ENCODE assay signal across 8 mouse cellular contexts in the genomic region with DNA sequence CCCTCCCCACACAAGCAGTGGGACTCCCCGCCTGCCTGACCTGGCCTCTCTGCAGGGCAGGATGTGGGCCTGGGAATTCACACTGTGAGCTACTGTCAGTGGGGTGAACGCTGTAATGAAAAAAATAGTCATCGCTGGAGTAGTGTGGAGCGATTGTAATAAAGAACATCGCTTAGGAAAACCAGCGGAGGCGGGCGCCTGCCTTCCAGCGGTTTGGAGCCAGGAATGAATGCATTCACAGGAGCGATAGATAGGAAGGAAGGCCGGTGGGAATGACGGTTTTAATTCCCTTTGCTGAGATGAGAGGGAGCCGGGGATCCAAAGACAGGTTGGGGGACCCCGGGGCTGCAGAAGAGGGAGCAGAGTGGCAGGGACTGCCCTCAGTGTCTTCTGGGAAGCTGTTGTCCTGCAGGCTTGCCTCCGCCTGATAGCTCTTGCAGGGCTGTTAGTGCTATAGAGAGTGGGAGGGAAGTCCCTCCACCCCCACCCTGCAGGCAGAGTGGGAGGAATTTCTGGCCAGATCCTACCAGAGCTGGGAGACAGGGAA. TPM values are rescaled to one million over a fixed set of nuclear protein-coding genes. Genes with fewer than 3 reads are reported as not detected.
DNase-seq lines count a peak whose midpoint lies in the region; ATAC-seq and TF ChIP-seq lines count a peak whose summit lies in the region.

No protein-coding gene starts in this region.

- DNase-seq in kidney, adult 2 months: no peak
- peak; percentile 24 for DNase-seq in embryonic facial prominence, embryonic 14.5 days (ENCODE audit: low spot score)
- peak; percentile 22 for DNase-seq in heart, postnatal 4 days
- no peak for DNase-seq in ovary, postnatal 36 days (ENCODE audit: low spot score)
- DNase-seq in urinary bladder, adult 2 months (ENCODE audit: low spot score): no peak

- peak overlapping the region; percentile 42; the same call in 1 of the 2 replicates for H3K27ac ChIP-seq in kidney, embryonic 14.5 days (ENCODE audit: low read depth, low read length)
- H3K27ac ChIP-seq in kidney, adult 2 months (ENCODE audit: insufficient read depth, low read depth, low read length): no peak overlapping the region
- H3K27ac ChIP-seq in embryonic facial prominence, embryonic 14.5 days (replicated peaks; ENCODE audit: low read depth, low read length): no peak overlapping the region
- H3K27ac ChIP-seq in midbrain, embryonic 13.5 days: peak overlapping the region; percentile 54

- H3K27me3 ChIP-seq in kidney, embryonic 14.5 days (ENCODE audit: control insufficient read depth, insufficient read depth, low read length): no peaks in the 10 kb centered on the region
- no peaks in the 10 kb centered on the region for H3K27me3 ChIP-seq in kidney, adult 2 months (replicated peaks; ENCODE audit: control insufficient read depth, insufficient read depth, low read length)
- no peaks in the 10 kb centered on the region for H3K27me3 ChIP-seq in embryonic facial prominence, embryonic 14.5 days (replicated peaks; ENCODE audit: control insufficient read depth, insufficient read depth, low read length)
- no peaks in the 10 kb centered on the region for H3K27me3 ChIP-seq in midbrain, embryonic 13.5 days

- no peak overlapping the region; the same call in 1 of the 2 replicates for H3K4me3 ChIP-seq in kidney, embryonic 14.5 days (ENCODE audit: low read length)
- H3K4me3 ChIP-seq in kidney, adult 2 months (ENCODE audit: insufficient read depth, low read depth, low read length): no peak overlapping the region
- no peak overlapping the region for H3K4me3 ChIP-seq in embryonic facial prominence, embryonic 14.5 days (ENCODE audit: low read depth, low read length)
- no peak overlapping the region for H3K4me3 ChIP-seq in midbrain, embryonic 13.5 days (replicated peaks)

- no peak for TF ChIP-seq POLR2A in kidney, adult 2 months (IDR thresholded peaks at IDR 0.05; ENCODE audit: low read depth, low read length)

- no peaks in the 10 kb centered on the region for H3K36me3 ChIP-seq in kidney, embryonic 14.5 days (ENCODE audit: control insufficient read depth, insufficient read depth, low read length)
- H3K36me3 ChIP-seq in kidney, adult 2 months (ENCODE audit: control insufficient read depth, insufficient read depth, low read length): no peaks in the 10 kb centered on the region
- H3K36me3 ChIP-seq in embryonic facial prominence, embryonic 14.5 days (ENCODE audit: control insufficient read depth, insufficient read depth, low read length): no peaks in the 10 kb centered on the region
- 0 out of 2 replicates have a peak, but pooled peaks cover 8% of the 10 kb centered on the region for H3K36me3 ChIP-seq in midbrain, embryonic 13.5 days

- 21% methylated on average over 15 of the region's 15 CpGs for WGBS in kidney, embryonic 14.5 days
- 34% methylated on average over 15 of the region's 15 CpGs for WGBS in kidney, adult 2 months
- WGBS in embryonic facial prominence, embryonic 14.5 days: 17% methylated on average over 15 of the region's 15 CpGs
- 24% methylated on average over 15 of the region's 15 CpGs for WGBS in midbrain, embryonic 13.5 days

- peaks cover 8% of the 10 kb centered on the region; the same call in 1 of the 2 replicates for H3K4me1 ChIP-seq in kidney, embryonic 14.5 days (ENCODE audit: control insufficient read depth, insufficient read depth, low read length)
- H3K4me1 ChIP-seq in kidney, adult 2 months (ENCODE audit: control insufficient read depth, insufficient read depth, low read length): no peaks in the 10 kb centered on the region
- H3K4me1 ChIP-seq in embryonic facial prominence, embryonic 14.5 days (ENCODE audit: control insufficient read depth, insufficient read depth, low read length): no peaks in the 10 kb centered on the region
- peaks cover 15% of the 10 kb centered on the region for H3K4me1 ChIP-seq in midbrain, embryonic 13.5 days (replicated peaks)

- peak overlapping the region; percentile 32; the same call in 1 of the 2 replicates for H3K4me2 ChIP-seq in kidney, embryonic 14.5 days (replicated peaks; ENCODE audit: low read depth, low read length)
- H3K4me2 ChIP-seq in embryonic facial prominence, embryonic 14.5 days (ENCODE audit: low read depth, low read length): peak overlapping the region; percentile 27
- no peak overlapping the region for H3K4me2 ChIP-seq in midbrain, embryonic 13.5 days (replicated peaks)

- ATAC-seq in kidney, embryonic 14.5 days (ENCODE audit: low FRiP score, low TSS enrichment): peak; percentile 66
- ATAC-seq in embryonic facial prominence, embryonic 14.5 days (ENCODE audit: low read depth): peak; percentile 19; the same call in 1 of the 2 replicates
- ATAC-seq in midbrain, embryonic 13.5 days: peak; percentile 70
- ATAC-seq in megakaryocyte progenitor cell, adult 5-6 weeks (replicated peaks; ENCODE audit: poor library complexity): no peak

- H3K9me3 ChIP-seq in kidney, embryonic 14.5 days (ENCODE audit: control insufficient read depth, low read length): no peaks in the 10 kb centered on the region
- H3K9me3 ChIP-seq in embryonic facial prominence, embryonic 14.5 days (ENCODE audit: control insufficient read depth, low read length): no peaks in the 10 kb centered on the region
- H3K9me3 ChIP-seq in midbrain, embryonic 13.5 days: no peaks in the 10 kb centered on the region

- TF ChIP-seq CTCF in kidney, adult 2 months (conservative IDR thresholded peaks at IDR 0.05; ENCODE audit: insufficient read depth, insufficient read length, low read depth, low read length): no peak

- peak overlapping the region; percentile 28; the same call in 1 of the 2 replicates for H3K9ac ChIP-seq in kidney, embryonic 14.5 days (ENCODE audit: low read depth, low read length)
- H3K9ac ChIP-seq in embryonic facial prominence, embryonic 14.5 days (ENCODE audit: low read depth, low read length): no peak overlapping the region
- no peak overlapping the region for H3K9ac ChIP-seq in midbrain, embryonic 13.5 days (replicated peaks)

RNA-seq across cellular contexts. Expression of gene Galnt16, which starts 56.8 kb away (rescaled TPM):
- 3.1 TPM in 2 replicates for polyA plus RNA-seq in kidney, embryonic 14.5 days (2014; fragmentation: Nextera tagmentation; extraction: Ambion mirVana)
- 0.72 and 0.81 TPM in 2 replicates for polyA plus RNA-seq in kidney, adult 2 months (2012; rRNA removed)
- polyA plus RNA-seq in embryonic facial prominence, embryonic 14.5 days (2014; fragmentation: Nextera tagmentation; extraction: Ambion mirVana): 13.1 and 14.3 TPM in 2 replicates
- 10 to 100 TPM; 15.7 to 17.8 TPM for total RNA-seq in heart, postnatal 4 days (2021)
- 32.1 and 34.7 TPM in 2 replicates for polyA plus RNA-seq in midbrain, embryonic 13.5 days (2015; fragmentation: Nextera tagmentation; extraction: Ambion mirVana)
- 13.2 and 21.2 TPM in 2 replicates for polyA plus RNA-seq in urinary bladder, adult 2 months (2012; rRNA removed)
- total RNA-seq in megakaryocyte progenitor cell, adult 5-6 weeks (2015): not detected in 2 replicates
- total RNA-seq in megakaryocyte progenitor cell, adult 5-6 weeks (2017): not detected in 2 replicates

Comparison
In these comparisons a context has a peak if more than half of its experiments do, and no peak if none do; other contexts are left out.
1. H3K27ac ChIP-seq: peak in kidney, embryonic 14.5 days (single experiment) and midbrain, embryonic 13.5 days (single experiment); none in kidney, adult 2 months (single experiment) and embryonic facial prominence, embryonic 14.5 days (single experiment).
2. DNase-seq: peak in embryonic facial prominence, embryonic 14.5 days (single experiment) and heart, postnatal 4 days (single experiment); none in kidney, adult 2 months (single experiment), ovary, postnatal 36 days (single experiment) and urinary bladder, adult 2 months (single experiment).